Mouse (Mus musculus): ENCODE measurements around the gene Fam229a.

DNA sequence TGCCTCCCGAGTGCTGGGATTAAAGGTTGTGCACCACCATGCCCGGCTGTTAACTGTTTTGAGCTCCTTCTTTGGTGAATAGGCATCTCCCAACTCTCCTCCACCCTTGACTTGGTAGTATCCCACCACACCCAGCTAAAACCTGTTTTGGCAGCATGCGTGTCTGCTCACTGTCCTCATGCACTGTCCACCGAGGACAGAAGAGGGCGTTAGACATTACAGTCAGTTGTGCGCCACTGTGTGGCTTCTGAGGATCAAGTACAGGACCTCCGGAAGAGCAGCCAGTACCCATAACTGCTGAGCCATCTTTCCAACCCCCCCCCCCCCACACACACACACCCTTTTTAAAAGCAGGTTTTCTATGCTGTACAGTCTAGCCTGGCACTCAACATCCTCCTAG lies 3.7 kb downstream of the Fam229a start:
- TF ChIP-seq EP300 (IDR thresholded peaks at IDR 0.05; ENCODE audit: low read depth) (no peak), CTCF (IDR thresholded peaks at IDR 0.05; ENCODE audit: low read depth) (peak; percentile 46)

All from liver, embryonic 14.5 days (tissue).